Mouse (Mus musculus): ENCODE data around the gene Zfp110. TPM values are rescaled to one million over a fixed set of nuclear protein-coding genes. Genes with fewer than 3 reads are reported as not detected.
A peak's percentile ranks its signal among the peaks of the same experiment; 100 is the strongest.

The Zfp110 gene
- total RNA-seq, 2 experiments from 2014 or later = 8.9 to 10.3 TPM

DNA sequence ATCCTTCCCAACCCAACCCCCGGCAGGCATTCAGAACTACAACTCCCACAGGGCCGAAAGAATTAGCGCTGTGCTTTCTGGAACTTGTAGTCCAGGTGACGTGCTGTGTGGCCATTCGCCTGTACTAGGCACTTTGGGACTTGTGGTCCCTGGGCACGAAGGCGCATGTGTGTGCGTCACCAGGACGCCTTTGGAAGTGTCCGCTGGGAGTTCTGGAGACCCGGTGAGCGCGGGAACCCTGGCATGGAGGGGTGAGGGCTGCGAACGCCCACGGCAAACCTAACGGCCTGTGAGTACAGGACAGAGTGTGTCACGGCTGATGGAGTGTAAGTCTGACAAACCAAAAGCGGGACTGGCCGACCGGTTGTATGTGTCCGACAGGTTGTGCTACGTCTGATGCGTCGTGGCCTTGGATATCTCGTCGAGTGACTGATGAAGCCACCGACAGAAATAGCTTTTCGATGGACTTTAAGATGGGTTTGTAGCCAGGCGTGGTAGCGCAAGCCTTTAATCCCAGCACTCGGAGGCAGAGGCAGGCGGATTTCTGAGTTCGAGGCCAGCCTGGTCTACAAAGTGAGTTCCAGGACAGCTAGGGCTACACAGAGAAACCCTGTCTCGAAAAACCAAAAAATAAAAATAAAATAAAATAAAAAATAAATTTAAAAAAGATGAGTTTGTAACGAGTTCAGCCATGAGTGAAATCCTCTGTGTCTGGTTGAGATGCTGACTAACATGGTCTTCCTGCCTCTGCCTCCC lies 63.3 kb downstream of the Zfp110 start, which contains the start of gene Zscan22:
TSS of gene Zscan22 (plus strand) at position 161 of the 756 bp plus-strand sequence.
- peak; percentile 90 for DNase-seq

Other genes starting within 250 kb of the Zfp110 start
- gene Vmn2r53, start 226.0 kb upstream of the Zfp110 start, total RNA-seq (2021) = under 1 TPM; under 0.01 to 0.03 TPM
- not detected for gene Vmn2r54, start 194.4 kb upstream of the Zfp110 start, total RNA-seq (2021)
- not detected for gene Vmn2r55, start 149.8 kb upstream of the Zfp110 start, total RNA-seq (2021)
- not detected for gene Vmn2r56, start 99.8 kb upstream of the Zfp110 start, total RNA-seq (2021)
- 1 to 10 TPM; 1.4 to 1.6 TPM for gene Zscan18, start 31.1 kb upstream of the Zfp110 start, total RNA-seq (2021)
- gene Zfp329, start 15.9 kb upstream of the Zfp110 start, total RNA-seq (2021) = 1 to 10 TPM; 3.7 to 4.6 TPM
- 1 to 10 TPM; 2.4 TPM for gene Zfp128, start 46.4 kb downstream of the Zfp110 start, total RNA-seq (2021)
- 1 to 10 TPM; 2.7 to 3.4 TPM for gene Zscan22, start 63.1 kb downstream of the Zfp110 start, total RNA-seq (2021)
- gene Rps5, start 87.5 kb downstream of the Zfp110 start, total RNA-seq (2021) = 100 to 1,000 TPM; 498 to 510 TPM
- under 1 TPM; 0.21 to 0.33 TPM for gene Rnf225, start 92.7 kb downstream of the Zfp110 start, total RNA-seq (2021)
- gene Zfp324, start 131.1 kb downstream of the Zfp110 start, total RNA-seq (2021) = 1 to 10 TPM; 2.0 to 2.2 TPM
- 1 to 10 TPM; 2.1 to 2.4 TPM for gene Zfp446, start 143.1 kb downstream of the Zfp110 start, total RNA-seq (2021)
- gene Slc27a5, start 163.4 kb downstream of the Zfp110 start, total RNA-seq (2021) = not detected
- gene Trim28, start 164.4 kb downstream of the Zfp110 start, total RNA-seq (2021) = 10 to 100 TPM; 59.1 to 60.7 TPM
- 1 to 10 TPM; 2.7 to 4.9 TPM for gene Zbtb45, start 175.3 kb downstream of the Zfp110 start, total RNA-seq (2021)
- 10 to 100 TPM; 76.1 to 89.9 TPM for gene Chmp2a, start 200.0 kb downstream of the Zfp110 start, total RNA-seq (2021)
- gene Ube2m, start 203.5 kb downstream of the Zfp110 start, total RNA-seq (2021) = 100 to 1,000 TPM; 132 to 138 TPM
- gene Mzf1, start 220.0 kb downstream of the Zfp110 start, total RNA-seq (2021) = under 1 TPM; 0.54 to 0.75 TPM

All from gastrocnemius, postnatal 25 days (tissue).